Mouse (Mus musculus) embryonic fibroblast, embryonic 13.5 days (primary cell): ENCODE data around the gene Eps15l1.

Experiments
- CTCF ChIP-seq: IDR thresholded peaks from 2 replicates; pipeline ENCODE4 v1.5.1; 2011; ENCODE audit warnings: mild to moderate bottlenecking, control low read depth, low read length, moderate library complexity, borderline replicate concordance; ENCODE audit not compliant: insufficient read depth
- POLR2A ChIP-seq: IDR thresholded peaks from 2 replicates; pipeline ENCODE4 v1.6.1; 2011; ENCODE audit warnings: low read depth, mild to moderate bottlenecking, control low read depth, low read length, moderate library complexity

DNA sequence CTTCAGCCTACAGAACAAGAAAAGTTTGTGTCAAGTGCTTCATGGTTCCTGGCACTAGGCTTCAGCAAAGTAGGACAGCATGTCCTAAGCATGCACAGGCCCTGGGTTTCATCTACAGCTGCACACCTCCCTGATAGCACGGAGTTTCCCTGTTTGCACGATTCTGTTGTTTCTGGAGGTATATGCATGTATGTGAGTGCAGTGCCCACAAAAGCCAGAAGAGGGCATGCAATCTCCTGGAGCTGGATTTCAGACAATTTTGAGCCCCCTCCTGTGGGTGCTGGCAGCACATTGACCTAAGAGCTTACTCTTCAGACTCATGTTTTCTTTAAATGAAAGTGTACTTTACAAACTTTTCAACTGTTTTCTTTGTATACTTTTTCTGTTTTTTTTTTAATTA lies 32.6 kb upstream of the Eps15l1 start:
- TF ChIP-seq CTCF = no peak
- no peak for TF ChIP-seq POLR2A
